Mouse (Mus musculus) intestine, embryonic 16.5 days (tissue): ENCODE data around the gene Taar8c. TPM values are rescaled to one million over a fixed set of nuclear protein-coding genes. Genes with fewer than 3 reads are reported as not detected.
"Not testable (repeated sequence)": the region's sequence is repeated elsewhere in the genome, so short reads cannot be mapped to it uniquely, and the experiment has no call there.

ENCODE experiments used
- ATAC-seq: fragments of 200-750 bp; cut with Nextera tagmentation; 2 replicates; pipeline ENCODE4 v1.8.0; 2017; ENCODE audit warnings: moderate TSS enrichment, moderate library complexity
- H3K27ac ChIP-seq: fragments of 300-500 bp; sonication (generic); 2 replicates; pipeline ENCODE4 v1.5.1; 2014; ENCODE audit warnings: mild to moderate bottlenecking, low read length
- H3K27me3 ChIP-seq: fragments of 300-500 bp; sonication (generic); replicated peaks from 2 replicates; pipeline ENCODE4 v1.6.1; 2014; ENCODE audit warnings: low read length, control low read depth, mixed read lengths; ENCODE audit not compliant: control insufficient read depth, insufficient read depth
- H3K36me3 ChIP-seq: fragments of 300-500 bp; sonication (generic); 2 replicates; pipeline ENCODE4 v1.6.1; 2014; ENCODE audit warnings: low read length, control low read depth; ENCODE audit not compliant: control insufficient read depth, insufficient read depth
- H3K4me1 ChIP-seq: fragments of 300-500 bp; sonication (generic); 2 replicates; pipeline ENCODE4 v1.6.1; 2014; ENCODE audit warnings: low read length, control low read depth, mixed read lengths; ENCODE audit not compliant: control insufficient read depth, insufficient read depth
- H3K4me2 ChIP-seq: fragments of 300-500 bp; sonication (generic); 2 replicates; pipeline ENCODE4 v1.6.1; 2014; ENCODE audit warnings: low read depth, low read length, control low read depth
- H3K4me3 ChIP-seq: fragments of 300-500 bp; sonication (generic); 2 replicates; pipeline ENCODE4 v1.5.1; 2014; ENCODE audit warnings: mild to moderate bottlenecking, low read length
- H3K9ac ChIP-seq: fragments of 300-500 bp; sonication (generic); 2 replicates; pipeline ENCODE4 v1.6.1; 2014; ENCODE audit warnings: low read depth, low read length
- H3K9me3 ChIP-seq: fragments of 300-500 bp; sonication (generic); 2 replicates; pipeline ENCODE4 v1.6.1; 2016; ENCODE audit warnings: low read length, control low read depth; ENCODE audit not compliant: control insufficient read depth
- WGBS: fragments of 180-500 bp; shearing (Covaris S2); extraction: QIAGEN DNeasy Blood & Tissue Kit; methylation state at CpG from one replicate; pipeline ENCODE4 v1.1.7; 2014; 5-methylcytosine and 5-hydroxymethylcytosine counted together
- polyA plus RNA-seq: library from polyadenylated mRNA; unstranded; fragments of >200 nt; fragmentation: Nextera tagmentation; extraction: Ambion mirVana; gene quantifications from 2 replicates; pipeline ENCODE4 v1.2.1, GENCODE M21; 2015

Taar8c gene
- polyA plus RNA-seq, result 0.13 TPM in 1 of 2 replicates, not detected in the other

DNA sequence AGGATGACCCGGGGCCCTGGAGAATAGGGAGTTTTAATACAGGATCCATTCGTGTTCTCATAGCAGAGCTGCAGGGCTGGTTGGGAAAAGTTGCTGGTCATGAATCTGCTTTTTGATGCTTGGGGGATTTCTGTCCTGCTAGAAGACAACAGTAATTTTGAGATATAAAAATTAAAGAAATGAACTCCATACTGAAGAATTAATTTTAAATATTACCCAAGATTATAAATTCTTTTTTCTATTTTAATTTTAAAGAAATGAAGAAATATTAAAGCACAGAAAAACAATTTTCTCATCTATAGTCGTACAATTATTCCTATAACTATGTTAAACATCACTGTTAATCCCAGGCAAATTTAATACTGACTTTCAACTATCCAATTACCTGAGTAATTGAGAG is at the start of gene Taar8c:
Gene Taar8c, minus strand, starts transcription at position 101 of the 400 bp plus-strand sequence.
- ATAC-seq, H3K9ac ChIP-seq, H3K27ac ChIP-seq, H3K36me3 ChIP-seq, H3K9me3 ChIP-seq, H3K4me1 ChIP-seq, H3K4me3 ChIP-seq, H3K4me2 ChIP-seq, H3K27me3 ChIP-seq: not testable (repeated sequence)
- 86% methylated on average over 1 of the region's 3 CpGs for WGBS

DNA sequence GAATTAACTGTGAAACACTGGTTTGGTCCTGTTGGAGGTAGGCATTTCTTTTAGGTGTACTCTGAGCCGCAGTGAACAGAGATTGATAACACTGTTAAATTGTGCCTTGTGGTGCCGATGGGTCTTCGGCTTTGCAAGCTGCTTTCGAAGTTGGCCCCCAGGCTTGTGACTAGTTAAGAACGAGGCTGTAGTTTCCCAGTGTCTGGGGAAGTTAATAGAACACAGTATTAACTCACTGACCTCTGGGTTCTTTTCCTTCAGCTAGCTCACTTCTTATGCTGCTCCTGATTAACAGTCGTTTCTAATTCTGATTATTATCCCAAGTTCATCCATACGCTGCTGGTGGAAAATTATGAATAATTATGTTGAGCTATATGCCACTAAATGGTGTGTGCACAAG is 48.4 kb upstream of the Taar8c start:
- no peaks in the 10 kb centered on the region for H3K27me3 ChIP-seq
- H3K27ac ChIP-seq, result peak overlapping the region; percentile 51; the same call in 1 of the 2 replicates
- peak overlapping the region; percentile 62 for H3K4me2 ChIP-seq
- peak; percentile 30; the same call in 1 of the 2 replicates for ATAC-seq
- H3K9me3 ChIP-seq, result no peaks in the 10 kb centered on the region
- H3K36me3 ChIP-seq, result no peaks in the 10 kb centered on the region
- peak overlapping the region; percentile 84 for H3K4me3 ChIP-seq
- 23% methylated on average over 7 of the region's 7 CpGs for WGBS
- H3K9ac ChIP-seq, result peak overlapping the region; percentile 57
- peaks cover 17% of the 10 kb centered on the region for H3K4me1 ChIP-seq

DNA sequence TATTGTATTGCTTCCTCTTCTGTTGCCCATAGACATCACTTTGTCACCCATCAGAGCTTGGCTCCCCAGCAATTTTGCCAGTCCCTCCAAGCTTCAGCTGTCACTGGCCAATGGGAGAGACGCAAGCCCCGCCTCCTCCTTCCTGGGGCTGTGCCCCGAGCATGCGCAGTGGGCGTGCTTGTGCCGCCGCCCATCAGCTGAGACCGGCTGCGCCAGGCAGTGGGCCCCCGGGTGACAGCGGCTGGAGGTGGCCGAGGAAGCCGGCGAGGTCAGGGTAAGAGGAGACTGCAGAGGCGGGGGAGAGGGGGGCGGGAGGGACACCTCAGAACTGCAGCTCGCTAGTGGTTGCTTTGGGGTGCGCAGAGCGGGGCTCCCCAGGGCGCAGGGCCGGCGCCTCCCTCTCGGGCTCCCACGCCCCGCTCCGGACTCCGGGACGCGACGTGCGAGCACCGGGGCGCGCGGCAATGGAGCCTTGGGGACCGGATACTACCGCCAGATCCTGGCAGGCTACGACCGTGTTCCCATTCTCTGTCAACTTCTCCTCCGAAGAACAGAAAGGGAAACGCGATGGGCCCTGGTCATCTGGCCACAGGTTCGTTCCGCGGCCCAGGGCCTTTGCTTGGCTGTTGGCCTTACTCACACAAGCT is 47.5 kb upstream of the Taar8c start, which contains the start of gene Stx7:
Gene Stx7, plus strand, starts transcription at position 168 of the 647 bp plus-strand sequence.
- peaks cover 17% of the 10 kb centered on the region for H3K4me1 ChIP-seq
- H3K9me3 ChIP-seq, result no peaks in the 10 kb centered on the region
- no peaks in the 10 kb centered on the region for H3K27me3 ChIP-seq
- H3K4me2 ChIP-seq, result peak within 1 kb of the TSS; percentile 62
- under 1% methylated on average over 44 of the region's 45 CpGs for WGBS
- no peaks in the 10 kb centered on the region for H3K36me3 ChIP-seq
- peak within 1 kb of the TSS; percentile 85 for H3K27ac ChIP-seq
- H3K4me3 ChIP-seq, result peak within 1 kb of the TSS; percentile 84
- peak; percentile 96 for ATAC-seq
- peak within 1 kb of the TSS; percentile 85 for H3K9ac ChIP-seq

DNA sequence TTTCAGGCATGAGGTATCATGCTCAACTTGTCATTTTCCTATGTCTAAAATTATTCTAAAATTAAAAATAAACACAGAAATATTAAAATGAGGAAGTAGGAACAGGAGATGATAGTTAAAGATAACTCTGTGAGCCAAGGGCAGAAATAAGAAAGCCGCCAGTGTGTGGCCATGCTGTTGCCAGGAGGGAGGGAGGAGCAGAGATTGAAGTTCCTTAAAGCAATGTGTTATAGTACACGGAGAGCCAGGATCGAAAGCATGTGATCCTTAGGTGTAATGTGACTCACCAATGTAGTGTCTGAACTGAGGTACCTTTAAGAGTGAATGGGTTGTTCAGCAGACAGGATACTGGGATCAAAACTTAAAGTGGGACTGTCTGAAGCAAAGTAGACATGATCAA is 41.0 kb upstream of the Taar8c start:
- 0 out of 2 replicates have a peak, but pooled peaks have one; percentile 33 for ATAC-seq
- H3K4me1 ChIP-seq, result peaks cover 5% of the 10 kb centered on the region; the same call in 1 of the 2 replicates
- no peaks in the 10 kb centered on the region for H3K9me3 ChIP-seq
- H3K4me2 ChIP-seq, result no peak overlapping the region
- no peaks in the 10 kb centered on the region for H3K27me3 ChIP-seq
- H3K4me3 ChIP-seq, result no peak overlapping the region
- no peaks in the 10 kb centered on the region for H3K36me3 ChIP-seq
- no peak overlapping the region for H3K27ac ChIP-seq
- H3K9ac ChIP-seq, result no peak overlapping the region
- WGBS, result 81% methylated on average over 3 of the region's 3 CpGs

DNA sequence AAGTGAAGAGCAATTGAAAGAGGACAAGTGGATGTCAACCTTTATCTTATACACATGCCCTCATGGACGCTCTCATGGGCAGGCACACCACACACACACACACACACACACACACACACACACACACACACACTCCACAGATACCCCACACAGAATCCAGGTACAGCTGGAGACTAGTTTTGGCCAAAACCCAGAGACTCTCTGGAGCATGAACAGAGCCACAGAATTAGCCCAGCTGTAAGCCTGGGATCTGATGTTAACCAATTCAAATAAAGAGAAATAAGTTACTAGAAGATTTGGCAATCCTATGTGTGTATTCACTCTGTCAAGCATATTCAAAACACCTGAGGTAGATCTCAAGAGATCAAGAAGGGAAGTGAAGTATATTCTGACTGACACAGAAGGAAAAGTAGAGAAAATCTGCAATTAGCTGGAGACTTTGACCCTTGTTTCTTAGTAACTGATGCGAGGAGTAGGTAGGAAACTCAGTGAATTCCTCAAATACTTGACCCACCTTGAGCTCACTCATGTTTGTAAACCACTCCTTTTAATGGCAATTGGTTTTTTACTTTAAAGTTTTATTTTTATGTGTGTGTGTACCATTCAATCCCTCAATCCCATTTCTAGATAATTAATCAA is 37.0 kb upstream of the Taar8c start:
- Histone ChIP-seq H3K4me1 (peaks cover 15% of the 10 kb centered on the region), H3K36me3 (no peaks in the 10 kb centered on the region), H3K27ac (peak overlapping the region; percentile 37), H3K27me3 (no peaks in the 10 kb centered on the region), H3K4me2 (no peak overlapping the region), H3K9ac (no peak overlapping the region), H3K4me3 (no peak overlapping the region), H3K9me3 (no peaks in the 10 kb centered on the region)
- WGBS, result 49% methylated on average over 2 of the region's 2 CpGs
- ATAC-seq, result peak; percentile 72

DNA sequence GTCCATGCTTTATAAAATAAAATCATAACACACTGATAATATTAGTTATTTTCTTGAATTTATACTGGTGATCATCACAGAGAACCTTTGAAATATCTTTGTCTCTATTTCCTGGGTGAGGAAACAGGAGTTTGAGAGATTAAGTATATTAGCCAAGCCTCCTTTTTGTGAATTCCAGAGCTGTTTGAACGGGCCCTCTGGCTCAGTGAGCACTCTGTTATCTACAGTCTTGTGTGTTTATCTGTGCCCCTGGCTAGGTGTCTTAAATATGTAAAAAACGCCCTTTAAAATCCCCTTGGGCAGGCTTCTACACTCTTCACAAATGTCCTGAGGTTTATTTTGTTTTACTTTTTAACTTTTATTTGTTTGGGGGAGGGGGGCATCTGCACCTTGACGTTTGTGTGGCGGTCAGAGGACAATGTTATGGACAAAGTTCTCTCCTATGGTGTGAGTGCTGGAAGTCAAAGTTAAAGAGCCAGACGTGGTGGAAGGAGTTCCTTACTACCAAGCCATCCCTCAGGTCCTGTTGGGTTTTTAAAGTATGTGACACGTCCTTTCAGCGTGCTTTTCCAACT is 32.4 kb upstream of the Taar8c start:
- Histone ChIP-seq H3K27ac (no peak overlapping the region), H3K4me2 (no peak overlapping the region), H3K36me3 (no peaks in the 10 kb centered on the region), H3K4me3 (no peak overlapping the region), H3K27me3 (no peaks in the 10 kb centered on the region), H3K4me1 (peaks cover 15% of the 10 kb centered on the region; the same call in 1 of the 2 replicates), H3K9me3 (no peaks in the 10 kb centered on the region), H3K9ac (no peak overlapping the region)
- WGBS, result 39% methylated on average over 7 of the region's 7 CpGs
- no peak for ATAC-seq

DNA sequence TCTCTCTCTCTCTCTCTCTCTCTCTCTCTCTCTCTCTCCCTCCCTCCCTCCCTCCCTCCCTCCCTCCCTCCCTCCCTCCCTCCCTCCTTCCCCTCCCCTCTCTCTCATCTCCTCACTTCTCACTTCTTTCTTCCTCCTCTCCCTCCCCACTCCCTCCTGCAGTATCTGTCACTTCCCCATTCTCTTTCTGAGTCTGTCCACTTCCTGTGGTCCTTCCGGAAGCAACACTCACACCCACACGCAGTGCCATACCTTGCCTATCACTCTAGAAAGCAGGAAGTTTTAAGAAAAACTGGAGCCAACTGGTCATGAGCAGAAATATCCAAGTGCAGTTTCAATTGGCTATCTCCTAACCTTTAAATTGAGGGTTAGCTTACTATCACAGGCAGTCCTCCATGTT is 31.4 kb upstream of the Taar8c start:
- no peaks in the 10 kb centered on the region for H3K9me3 ChIP-seq
- no peak overlapping the region for H3K4me3 ChIP-seq
- WGBS, result 26% methylated on average over 2 of the region's 2 CpGs
- no peak overlapping the region for H3K4me2 ChIP-seq
- H3K27ac ChIP-seq, result peak overlapping the region; percentile 66
- H3K9ac ChIP-seq, result no peak overlapping the region
- no peaks in the 10 kb centered on the region for H3K27me3 ChIP-seq
- peak; percentile 51 for ATAC-seq
- peaks cover 10% of the 10 kb centered on the region; the same call in 1 of the 2 replicates for H3K4me1 ChIP-seq
- H3K36me3 ChIP-seq, result no peaks in the 10 kb centered on the region

DNA sequence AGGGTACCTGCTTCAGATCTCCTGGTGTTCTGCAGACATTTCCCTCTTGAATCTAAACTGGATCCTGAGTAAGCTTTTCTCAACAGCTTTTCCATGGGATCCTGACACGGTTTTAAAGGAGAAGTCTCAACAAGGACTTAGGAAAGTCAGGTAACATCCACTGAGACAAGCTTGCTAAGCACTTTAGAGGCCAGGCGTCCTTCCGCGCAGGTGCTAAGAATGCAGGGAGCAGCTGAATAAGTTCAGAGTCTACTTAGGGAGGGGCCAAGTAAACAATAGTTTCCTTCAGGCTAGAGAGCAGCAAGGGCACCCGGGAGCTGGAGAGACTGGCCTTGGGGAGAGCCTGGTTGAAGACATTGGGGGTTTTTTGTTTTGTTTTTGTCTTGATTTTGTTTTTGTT is 30.6 kb upstream of the Taar8c start:
- WGBS, result 17% methylated on average over 5 of the region's 5 CpGs
- peak overlapping the region; percentile 51 for H3K4me2 ChIP-seq
- peak overlapping the region; percentile 35 for H3K4me3 ChIP-seq
- H3K4me1 ChIP-seq, result peaks cover 10% of the 10 kb centered on the region; the same call in 1 of the 2 replicates
- no peaks in the 10 kb centered on the region for H3K9me3 ChIP-seq
- H3K9ac ChIP-seq, result peak overlapping the region; percentile 34
- H3K27me3 ChIP-seq, result no peaks in the 10 kb centered on the region
- ATAC-seq, result peak; percentile 93
- H3K36me3 ChIP-seq, result no peaks in the 10 kb centered on the region
- peak overlapping the region; percentile 89 for H3K27ac ChIP-seq

DNA sequence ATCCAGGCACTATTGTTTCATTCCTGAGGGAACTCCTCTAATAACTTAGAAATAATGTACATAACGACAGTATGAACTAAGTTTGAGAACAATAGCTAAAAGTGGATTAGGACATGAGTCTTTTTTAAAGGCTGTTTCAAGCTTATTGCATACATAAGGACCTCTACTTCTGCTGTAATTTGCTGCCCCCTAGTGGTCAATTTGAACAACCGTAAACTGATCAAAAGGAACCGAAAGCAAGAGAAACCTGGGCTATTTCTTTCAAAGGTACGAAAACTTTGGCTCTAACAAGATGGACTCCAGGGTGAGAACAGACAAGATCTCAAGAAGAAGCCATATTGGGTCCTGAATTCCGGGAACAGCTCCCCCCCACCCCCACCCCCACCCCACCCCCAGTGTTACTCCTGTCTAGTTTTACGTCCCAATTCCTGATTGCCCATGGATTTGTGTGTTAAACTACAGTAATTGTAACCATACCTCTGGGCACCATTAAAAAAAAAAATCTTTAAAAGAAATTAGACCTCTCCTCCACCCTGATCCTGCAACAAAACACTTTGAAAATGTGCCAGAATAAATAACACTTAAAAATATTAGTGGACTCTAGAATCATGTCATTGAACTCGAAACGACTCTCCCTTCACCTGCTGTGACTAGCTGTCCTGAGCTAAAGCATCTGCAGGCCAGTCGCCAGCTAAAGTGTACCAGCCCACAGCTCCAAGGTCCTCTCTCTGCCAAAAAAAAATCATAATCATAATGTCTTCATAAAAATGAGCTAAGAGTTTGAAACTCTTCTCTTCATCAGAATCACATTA is 29.9 kb upstream of the Taar8c start:
- peak; percentile 74 for ATAC-seq
- Histone ChIP-seq H3K4me2 (peak overlapping the region; percentile 51), H3K4me3 (peak overlapping the region; percentile 35), H3K9me3 (no peaks in the 10 kb centered on the region), H3K36me3 (no peaks in the 10 kb centered on the region), H3K4me1 (peaks cover 10% of the 10 kb centered on the region; the same call in 1 of the 2 replicates), H3K27ac (peak overlapping the region; percentile 89), H3K27me3 (no peaks in the 10 kb centered on the region), H3K9ac (peak overlapping the region; percentile 34)
- 22% methylated on average over 9 of the region's 9 CpGs for WGBS
